In genomic region chr8:121930047-121930446, GRCm38 (mm10) we compare ENCODE assay signal across 36 mouse cellular contexts. TPM values are rescaled to one million over a fixed set of nuclear protein-coding genes. Genes with fewer than 3 reads are reported as not detected.
"Had no signal": no experiment of that assay in that cellular context is flagged by ENCODE, and none has a peak within 500 bp of the region (broad histone marks: within the 10 kb centered on the region; RNA-seq: fewer than 3 reads in every experiment).

No protein-coding gene starts in this region.

- ATAC-seq: forebrain, embryonic 13.5 days; forebrain, embryonic 14.5 days; forebrain, embryonic 15.5 days; forebrain, embryonic 16.5 days; forebrain, postnatal 0 days had no signal

- H3K27me3 ChIP-seq: embryonic facial prominence, embryonic 12.5 days; embryonic facial prominence, embryonic 13.5 days; embryonic facial prominence, embryonic 15.5 days; forebrain, embryonic 12.5 days; forebrain, embryonic 13.5 days; forebrain, embryonic 15.5 days had no signal

- H3K36me3 ChIP-seq: embryonic facial prominence, embryonic 10.5 days; embryonic facial prominence, embryonic 12.5 days; embryonic facial prominence, embryonic 13.5 days; embryonic facial prominence, embryonic 15.5 days; forebrain, embryonic 10.5 days; forebrain, embryonic 12.5 days; forebrain, embryonic 15.5 days had no signal

- H3K27ac ChIP-seq: embryonic facial prominence, embryonic 10.5 days; embryonic facial prominence, embryonic 12.5 days; embryonic facial prominence, embryonic 13.5 days; embryonic facial prominence, embryonic 15.5 days; forebrain, embryonic 10.5 days; forebrain, embryonic 12.5 days; forebrain, embryonic 13.5 days; forebrain, embryonic 15.5 days; gastrocnemius, adult 2 months had no signal

- H3K9ac ChIP-seq: embryonic facial prominence, embryonic 12.5 days; embryonic facial prominence, embryonic 13.5 days; embryonic facial prominence, embryonic 15.5 days; forebrain, embryonic 12.5 days; forebrain, embryonic 13.5 days; forebrain, embryonic 15.5 days; forebrain, postnatal 0 days had no signal

- DNase-seq: cerebellum, adult 18-20 months; cerebellum, adult 2 months; cerebellum, adult 8-10 months; cerebellum, adult 9-10 months; cerebellum, adult 9-11 months; cerebellum, postnatal 10 days; cerebellum, postnatal 14 days; cerebellum, postnatal 25 days; cerebellum, postnatal 36 days; embryo, embryonic 11 days; forebrain, postnatal 0 days; gastrocnemius, adult 2 months; gastrocnemius, postnatal 10 days; gastrocnemius, postnatal 14 days; gastrocnemius, postnatal 25 days; gastrocnemius, postnatal 36 days; heart, adult 11 months had no signal

- H3K9me3 ChIP-seq: embryonic facial prominence, embryonic 10.5 days; embryonic facial prominence, embryonic 12.5 days; embryonic facial prominence, embryonic 13.5 days; embryonic facial prominence, embryonic 15.5 days; forebrain, embryonic 10.5 days; forebrain, embryonic 12.5 days; forebrain, embryonic 13.5 days; forebrain, embryonic 15.5 days had no signal

- H3K4me3 ChIP-seq: embryonic facial prominence, embryonic 10.5 days; embryonic facial prominence, embryonic 12.5 days; embryonic facial prominence, embryonic 13.5 days; embryonic facial prominence, embryonic 15.5 days; erythroblast, embryonic 14.5 days; forebrain, embryonic 10.5 days; forebrain, embryonic 12.5 days; forebrain, embryonic 13.5 days; forebrain, embryonic 15.5 days; gastrocnemius, adult 2 months had no signal

- H3K4me2 ChIP-seq: embryonic facial prominence, embryonic 12.5 days; embryonic facial prominence, embryonic 13.5 days; embryonic facial prominence, embryonic 15.5 days; forebrain, embryonic 12.5 days; forebrain, embryonic 13.5 days; forebrain, embryonic 15.5 days had no signal

RNA-seq across cellular contexts. Expression of gene Car5a, which starts 14.7 kb away (rescaled TPM):
- total RNA-seq: common myeloid progenitor, adult 5-6 weeks; forebrain, postnatal 0 days; gastrocnemius, adult 18-20 months; gastrocnemius, adult 2 months; gastrocnemius, adult 8-10 months; gastrocnemius, postnatal 10 days; gastrocnemius, postnatal 14 days; gastrocnemius, postnatal 25 days; gastrocnemius, postnatal 36 days; heart, adult 18-20 months had no signal
- polyA plus RNA-seq: embryonic facial prominence, embryonic 10.5 days; embryonic facial prominence, embryonic 11.5 days; embryonic facial prominence, embryonic 12.5 days; embryonic facial prominence, embryonic 13.5 days; embryonic facial prominence, embryonic 14.5 days; forebrain, embryonic 10.5 days; forebrain, embryonic 11.5 days; forebrain, embryonic 13.5 days; gonadal fat pad, adult 2 months had no signal
